Mouse (Mus musculus) cerebellum, postnatal 4 days (tissue): ENCODE data around the gene H2-DMb1.
"Not testable (repeated sequence)": the region's sequence is repeated elsewhere in the genome, so short reads cannot be mapped to it uniquely, and the experiment has no call there.

Experiments
- DNase-seq, 2 experiments: peaks; one replicate each; pipeline ENCODE4 v3.0.0; 2022; ENCODE audit warnings: low spot score in 2 of 2, mixed read lengths in 1 of 2

The H2-DMb1 gene

DNA sequence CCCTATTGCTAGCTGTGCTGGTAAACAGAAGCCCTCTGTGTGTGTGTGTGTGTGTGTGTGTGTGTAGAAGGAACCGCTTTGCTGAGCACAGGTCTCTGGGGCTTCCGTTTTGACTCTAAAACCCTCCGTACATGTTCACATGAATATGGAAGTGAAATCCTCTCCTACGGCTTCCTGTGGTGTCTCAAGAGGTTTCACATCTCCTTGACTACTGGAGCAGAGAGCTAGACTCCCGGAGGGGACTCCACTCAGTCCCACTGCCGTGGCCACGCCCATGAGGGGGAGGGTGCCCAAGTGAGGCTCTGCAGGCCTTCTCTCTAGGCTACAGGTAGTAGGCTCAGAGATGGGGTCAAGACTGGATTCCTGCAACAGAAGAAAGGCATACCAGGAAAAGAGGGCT lies 9.8 kb upstream of the H2-DMb1 start, which contains the start of gene H2-DMb2:
Gene H2-DMb2, plus strand, starts transcription at position 275 of the 400 bp plus-strand sequence.
- no peak for DNase-seq

DNA sequence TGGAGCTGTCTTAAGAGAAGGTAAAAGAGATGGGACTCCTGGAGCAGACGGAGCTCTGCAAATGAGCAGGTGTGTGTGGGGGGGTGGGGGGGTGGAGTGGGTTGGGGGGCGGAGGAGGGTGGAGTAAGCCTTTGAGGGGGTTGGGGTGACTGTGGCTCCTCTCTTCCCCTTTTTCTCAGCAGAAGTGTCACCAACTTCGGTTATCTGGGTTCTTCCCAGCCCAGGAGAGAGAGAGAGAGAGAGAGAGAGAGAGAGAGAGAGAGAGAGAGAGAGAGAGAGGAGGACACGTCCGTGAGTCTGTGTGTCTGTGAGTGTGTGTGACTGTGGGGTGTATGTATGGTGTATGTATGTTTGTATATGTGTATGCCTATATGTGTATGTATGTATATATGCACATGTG lies 9.4 kb upstream of the H2-DMb1 start:
- no peak for DNase-seq

DNA sequence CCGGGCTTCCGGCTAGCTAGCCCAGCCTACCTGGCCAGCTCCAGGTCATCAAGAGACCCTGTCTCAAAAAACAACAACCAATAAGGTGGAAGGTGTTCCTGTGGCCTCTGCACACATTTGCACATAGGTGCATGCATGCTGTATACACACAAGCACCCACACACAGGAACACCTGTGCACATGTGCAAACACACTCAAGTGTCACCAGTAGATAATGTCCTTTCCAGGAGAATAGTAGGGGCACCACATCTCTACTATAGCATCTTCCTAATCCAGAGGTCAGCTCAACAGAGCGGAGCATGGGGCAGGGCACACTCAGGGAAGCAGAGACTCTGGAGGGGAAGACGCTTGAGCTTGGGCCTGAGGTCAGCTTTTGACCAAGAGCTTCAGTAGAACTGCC lies 8.7 kb upstream of the H2-DMb1 start:
- DNase-seq = not testable (repeated sequence)

DNA sequence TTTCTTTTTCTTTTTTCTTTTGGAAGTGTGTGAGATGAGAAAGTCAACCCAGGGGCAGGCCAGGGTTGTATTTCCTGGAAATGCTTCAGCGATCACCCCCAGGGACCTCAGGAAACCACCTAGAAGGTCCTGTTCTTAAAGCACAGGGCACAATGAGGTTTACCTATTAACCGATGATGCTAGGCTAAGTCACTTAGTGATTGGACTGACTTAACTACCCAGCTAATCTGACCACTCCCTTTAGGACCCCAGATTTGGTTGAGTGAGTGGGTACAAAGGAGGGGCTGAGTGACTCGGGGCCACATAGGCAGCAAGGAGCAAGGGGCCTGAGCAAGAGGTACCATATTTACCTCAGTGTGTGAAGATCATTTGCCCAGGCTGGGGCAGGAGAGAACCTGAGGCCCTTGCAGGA lies 7.9 kb upstream of the H2-DMb1 start:
- no peak for DNase-seq

DNA sequence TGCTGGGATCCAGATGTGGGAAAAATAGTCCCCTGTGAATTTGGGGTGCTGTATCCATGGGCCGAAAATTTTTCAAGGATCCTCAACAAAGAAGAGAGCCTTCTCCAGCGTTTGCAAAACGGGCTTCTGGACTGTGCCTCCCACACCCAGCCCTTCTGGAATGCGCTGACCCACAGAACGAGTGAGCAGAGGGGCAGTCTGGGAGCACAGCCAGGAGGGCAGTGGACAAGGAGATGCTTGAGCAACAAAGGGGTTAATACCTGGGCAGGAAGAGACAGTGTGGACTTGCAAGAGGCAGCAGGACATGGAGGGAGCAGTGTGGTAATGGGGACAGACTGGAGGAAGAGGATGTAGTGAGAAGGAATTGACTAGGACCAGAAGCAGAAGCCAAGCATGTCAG lies 2.7 kb downstream of the H2-DMb1 start:
- DNase-seq = no peak

DNA sequence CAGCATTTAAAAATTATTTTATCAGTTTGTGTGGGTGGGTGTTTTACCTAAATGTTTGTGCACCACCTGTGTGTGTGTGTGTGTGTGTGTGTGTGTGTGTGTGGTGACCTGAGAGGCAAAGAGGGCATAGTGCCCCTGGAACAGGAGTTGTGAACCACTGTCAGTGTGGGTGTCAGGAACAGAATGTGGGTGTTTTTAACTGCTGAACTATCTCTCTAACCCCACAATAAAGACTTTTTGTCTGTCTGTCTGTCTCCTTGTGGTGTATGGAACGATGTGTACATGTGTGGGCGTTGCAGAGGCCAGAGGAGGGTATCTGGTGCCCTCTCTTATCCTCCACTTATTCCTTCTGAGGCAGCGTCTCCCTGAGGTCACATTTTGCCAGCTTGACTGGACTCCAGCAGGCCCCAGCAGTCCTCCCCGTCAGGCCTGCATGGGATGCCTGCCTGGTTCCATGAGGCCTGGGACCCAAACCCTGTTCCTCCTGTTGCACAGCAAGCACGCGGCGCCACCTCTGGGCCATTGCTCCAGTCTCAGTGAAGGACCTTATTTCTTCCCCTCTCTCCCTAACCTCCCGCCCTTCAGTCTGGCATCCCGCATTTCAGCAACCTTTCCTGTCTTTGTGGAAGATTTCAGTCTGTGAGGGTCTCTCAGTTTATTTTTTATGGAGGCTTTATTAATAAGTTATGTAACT lies 11.5 kb downstream of the H2-DMb1 start:
- DNase-seq = no peak

DNA sequence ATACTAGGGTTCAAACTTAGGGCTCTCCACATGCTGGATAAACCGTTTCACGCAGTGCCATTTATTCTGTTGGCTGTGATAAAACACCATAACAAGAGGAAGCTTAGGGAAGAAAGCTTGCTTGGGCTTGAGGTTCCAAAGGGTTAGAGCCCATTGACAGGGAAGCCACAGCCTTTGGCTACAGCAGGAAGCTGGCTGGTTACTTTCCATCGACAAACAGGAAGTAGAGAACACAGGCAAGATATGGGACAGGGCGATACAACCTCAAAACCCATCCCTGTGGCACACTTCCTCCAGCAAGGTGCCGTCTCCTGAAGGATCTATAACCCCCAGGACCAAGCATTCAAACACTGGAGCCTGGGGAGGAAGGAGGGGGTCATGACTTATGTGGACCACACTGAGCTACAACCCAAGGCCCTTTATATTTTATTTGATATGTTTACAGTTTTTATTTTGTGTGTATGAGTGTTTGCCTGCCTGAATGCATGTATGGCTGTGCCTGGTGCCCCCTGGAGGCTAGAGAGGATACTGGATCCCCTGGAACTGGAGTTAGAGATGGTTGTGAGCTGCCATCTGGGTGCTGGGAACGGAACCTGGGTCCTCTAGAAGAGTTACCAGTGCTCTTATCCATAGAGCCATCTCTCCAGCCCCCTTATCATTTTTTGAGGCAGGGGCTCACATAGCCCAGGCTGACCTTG lies 12.3 kb downstream of the H2-DMb1 start:
- no peak for DNase-seq

DNA sequence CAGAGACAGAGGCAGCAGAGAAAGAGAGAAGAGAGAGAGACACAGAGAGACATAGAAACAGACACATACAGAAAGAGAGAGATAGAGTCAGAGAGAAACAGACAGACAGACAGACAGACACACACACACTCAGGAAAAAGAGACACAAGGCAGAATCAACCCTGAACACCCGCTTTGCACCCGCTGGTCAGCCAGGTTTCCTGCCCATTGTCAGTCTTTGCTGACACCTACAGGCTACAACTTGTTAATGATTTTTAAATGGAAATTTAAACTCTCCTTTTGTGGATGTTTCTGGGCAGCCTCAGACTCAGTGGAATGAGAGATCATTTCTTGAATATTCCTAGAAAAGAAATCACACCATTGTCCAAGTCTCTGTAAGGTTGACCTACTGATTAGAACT lies 16.4 kb downstream of the H2-DMb1 start:
- no peak for DNase-seq

DNA sequence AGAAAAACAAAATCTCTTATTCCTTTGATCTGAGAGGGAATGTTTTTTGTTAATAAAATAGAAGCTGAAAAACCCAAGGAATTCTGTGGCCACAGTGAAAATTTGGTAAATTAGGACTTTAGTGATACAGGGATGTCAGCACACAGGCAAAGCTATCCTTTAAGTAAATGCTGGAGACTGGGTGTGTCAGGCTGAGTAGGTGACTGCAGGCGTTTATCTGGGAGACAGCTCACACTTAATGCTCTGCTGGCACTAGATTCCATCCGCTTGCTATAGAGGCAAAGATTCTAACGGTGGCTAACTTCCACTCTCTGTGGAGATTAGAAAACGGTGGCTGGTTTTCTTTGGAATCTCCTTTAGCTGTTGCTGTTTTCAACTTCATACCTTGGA lies 17.6 kb downstream of the H2-DMb1 start:
- no peak for DNase-seq

DNA sequence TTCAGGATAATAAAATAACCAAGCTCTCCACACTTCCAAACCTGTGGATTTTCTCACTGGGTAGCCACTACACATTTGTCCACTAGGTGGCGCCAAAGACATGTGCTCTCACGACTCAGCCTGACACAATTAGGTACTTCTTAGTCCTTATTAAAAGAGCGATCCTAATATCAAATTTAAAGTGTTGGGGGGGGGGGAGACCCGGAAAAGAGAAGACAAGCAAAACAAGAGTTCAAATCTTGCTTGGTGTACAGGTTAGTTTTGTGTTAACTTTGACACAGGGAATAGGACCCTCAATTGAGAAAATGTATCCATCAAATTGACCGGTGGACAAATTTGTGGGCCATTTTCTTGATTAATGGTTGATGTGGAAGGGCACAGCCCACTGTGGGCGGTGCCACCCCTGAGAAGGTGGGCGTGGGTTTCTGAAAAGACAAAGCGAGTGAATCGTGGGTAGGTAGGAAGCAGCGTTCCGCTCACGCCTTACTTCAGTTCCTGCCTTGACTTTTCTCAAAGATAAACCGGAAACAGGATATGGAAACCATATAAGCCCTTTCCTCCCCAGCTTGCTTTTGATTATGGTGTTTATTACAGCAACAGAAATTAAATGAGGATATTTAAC lies 18.1 kb downstream of the H2-DMb1 start:
- DNase-seq = peak; percentile 75 to 81

DNA sequence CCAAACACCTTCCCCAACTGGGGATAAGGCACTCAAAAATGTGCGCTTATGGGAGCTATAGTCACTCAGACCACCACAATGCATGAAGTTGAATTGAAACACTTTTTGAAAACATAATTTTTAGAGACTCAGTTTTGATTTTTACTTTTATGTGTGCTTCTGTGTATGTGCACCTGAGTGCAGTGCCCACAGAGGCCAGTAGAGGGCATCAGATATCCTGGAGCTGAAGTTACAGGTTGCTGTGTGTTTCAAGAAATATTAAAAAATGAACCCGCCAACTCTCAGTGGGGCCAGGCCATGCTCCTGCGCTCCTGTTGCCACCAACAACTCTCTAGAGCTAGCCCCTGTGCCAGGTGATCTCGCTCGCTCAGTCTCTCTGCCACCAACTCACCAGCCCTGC lies 19.7 kb downstream of the H2-DMb1 start:
- no peak for DNase-seq

DNA sequence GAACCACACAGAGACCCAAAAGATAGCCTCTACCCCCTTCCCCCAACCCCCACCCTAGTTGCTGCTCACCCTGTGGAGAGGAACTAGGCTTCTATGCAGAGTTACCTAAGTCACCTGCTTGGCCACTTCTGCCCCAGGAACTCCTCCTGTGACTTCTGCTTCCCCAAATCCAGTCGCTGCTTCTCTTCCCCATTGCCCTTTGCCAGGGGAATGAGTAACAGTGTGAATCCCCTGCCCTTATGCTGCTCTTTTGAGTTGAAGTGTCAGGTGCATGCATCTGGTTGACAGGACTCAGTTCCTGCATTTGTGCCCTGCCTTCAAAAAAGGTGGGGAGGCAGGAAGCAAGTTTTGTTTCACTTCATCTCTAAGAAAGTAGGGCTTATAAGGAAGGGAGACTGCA lies 21.2 kb downstream of the H2-DMb1 start:
- DNase-seq = no peak

DNA sequence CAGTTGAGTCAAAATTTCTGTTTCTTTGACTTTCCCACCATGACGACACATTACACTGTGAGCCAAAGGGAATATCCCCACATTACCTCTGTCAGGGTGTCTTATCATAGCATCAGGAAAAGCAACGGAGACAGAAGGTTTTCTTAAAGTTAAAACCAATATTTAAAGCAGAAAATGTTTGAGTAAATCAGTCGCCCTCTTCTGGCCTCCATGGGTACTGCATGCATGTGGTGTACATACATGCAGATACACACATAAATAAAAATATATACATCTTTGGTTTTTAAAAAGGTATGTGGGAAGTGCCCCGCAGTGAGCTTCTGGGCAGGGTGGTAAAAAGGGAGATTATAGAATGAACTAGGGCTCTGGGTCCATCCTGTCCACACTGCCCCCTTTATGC lies 24.3 kb downstream of the H2-DMb1 start:
- no peak for DNase-seq

DNA sequence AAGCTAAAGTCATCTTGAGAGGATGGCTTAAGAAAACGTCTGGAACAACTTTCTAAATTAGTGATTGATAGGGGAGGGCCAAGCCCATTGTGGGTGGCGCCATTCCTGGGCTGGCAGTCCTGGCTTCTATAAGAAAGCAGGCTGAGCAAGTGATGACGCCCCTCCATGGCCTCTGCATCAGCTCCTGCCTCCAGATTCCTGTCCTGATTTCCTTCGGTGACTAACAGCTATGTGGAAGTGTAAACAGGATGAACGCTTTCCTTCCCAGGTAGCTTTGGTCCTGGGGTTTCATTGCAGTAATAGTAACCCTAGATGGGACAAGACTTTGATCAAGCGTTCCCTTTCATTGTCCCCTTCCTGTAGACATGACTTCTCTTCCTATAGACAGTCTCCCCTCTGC lies 26.1 kb downstream of the H2-DMb1 start:
- no peak for DNase-seq

DNA sequence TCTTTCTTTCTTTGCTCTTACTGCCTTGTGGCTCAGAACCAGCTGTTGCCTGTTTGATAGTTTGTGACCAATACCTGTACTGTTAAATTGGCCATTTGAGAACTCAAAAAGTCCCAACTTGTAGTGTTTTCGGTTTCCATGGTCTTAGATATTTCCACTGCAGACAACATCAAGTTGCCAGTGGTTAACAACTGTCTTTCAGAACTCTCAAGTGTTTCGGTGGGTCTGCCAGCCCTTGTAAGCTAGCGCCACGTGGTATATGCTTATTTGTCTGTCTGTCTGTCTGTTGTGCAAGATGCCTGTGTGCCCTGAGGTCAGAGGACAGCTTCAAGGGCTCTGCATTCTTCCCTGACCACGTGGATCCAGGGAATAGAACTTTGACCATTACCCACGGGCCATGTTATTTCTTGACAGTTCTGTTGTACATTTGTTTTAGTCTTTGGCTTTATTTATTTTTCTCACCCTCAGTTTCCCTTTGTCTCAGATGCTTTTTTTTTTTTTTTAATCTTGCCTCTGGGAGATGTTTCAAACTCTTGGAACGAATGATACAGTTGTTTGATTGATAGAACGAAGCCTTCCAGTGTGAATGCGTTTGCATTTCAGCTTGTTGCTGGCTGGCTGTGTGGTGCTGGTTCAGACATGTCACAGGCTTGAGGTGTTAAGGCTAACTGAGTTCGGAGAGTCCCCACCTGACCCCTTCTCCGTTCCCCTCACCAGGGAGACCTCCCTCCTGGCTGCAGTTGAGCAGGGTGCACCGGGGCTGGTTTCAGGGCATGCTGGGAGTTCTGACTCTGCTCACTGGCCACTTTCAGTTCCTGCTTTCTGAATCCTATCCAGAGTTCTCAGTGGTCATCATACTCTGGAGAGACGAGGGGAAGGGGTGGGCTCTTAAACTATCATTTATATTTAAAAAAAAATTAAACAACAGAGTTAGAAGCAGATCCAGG lies 27.3 kb downstream of the H2-DMb1 start:
- no peak for DNase-seq

DNA sequence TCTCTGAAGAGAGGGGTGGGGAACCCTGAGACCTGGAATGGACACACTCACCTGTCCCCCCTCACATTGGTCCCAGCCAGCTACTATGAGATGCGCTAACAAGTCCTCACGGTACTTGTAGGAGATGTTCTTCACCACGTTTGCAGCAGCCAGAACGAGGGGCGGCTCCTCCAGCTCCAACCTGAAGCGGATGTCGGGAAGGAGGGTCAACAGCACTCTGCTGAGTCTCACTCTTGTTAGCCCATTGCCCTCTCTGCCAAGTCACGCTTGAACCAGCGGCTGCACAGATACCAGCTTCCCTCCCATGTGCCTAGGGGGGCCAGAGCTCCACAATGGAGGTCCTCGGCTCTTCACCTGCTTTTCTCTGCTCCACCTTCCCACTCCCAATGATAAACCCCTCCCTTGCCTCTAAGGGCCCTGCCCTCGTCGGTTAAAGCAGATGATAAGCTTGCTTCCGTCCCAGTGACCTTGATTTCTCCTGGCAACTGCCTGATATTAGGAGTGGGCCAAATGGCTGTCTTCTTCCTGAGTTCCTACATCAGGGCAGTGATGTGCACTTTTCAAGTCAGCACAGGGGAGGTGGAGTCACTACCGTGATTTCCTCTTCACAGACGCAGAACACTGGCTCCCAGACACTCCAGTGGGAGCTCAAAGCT lies 30.8 kb downstream of the H2-DMb1 start:
- no peak for DNase-seq

DNA sequence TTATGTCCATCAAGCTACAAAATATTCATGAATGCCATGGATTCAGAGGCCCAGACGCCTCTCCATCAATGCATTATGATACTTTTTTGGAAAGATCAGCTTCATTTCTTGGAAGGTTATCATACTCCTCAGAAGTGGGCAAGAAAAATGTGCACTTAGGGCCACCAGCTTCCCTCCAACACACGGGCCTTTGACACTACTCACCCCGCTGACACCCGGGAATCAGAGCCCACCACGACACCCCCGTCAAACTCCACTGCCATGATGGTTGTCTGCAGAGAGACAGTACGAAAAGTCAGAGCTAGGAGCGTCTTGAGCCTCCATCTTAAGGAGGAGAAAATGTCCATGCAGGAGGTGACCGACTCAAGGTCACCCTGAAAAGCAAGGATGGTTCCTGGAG lies 32.7 kb downstream of the H2-DMb1 start:
- no peak for DNase-seq

DNA sequence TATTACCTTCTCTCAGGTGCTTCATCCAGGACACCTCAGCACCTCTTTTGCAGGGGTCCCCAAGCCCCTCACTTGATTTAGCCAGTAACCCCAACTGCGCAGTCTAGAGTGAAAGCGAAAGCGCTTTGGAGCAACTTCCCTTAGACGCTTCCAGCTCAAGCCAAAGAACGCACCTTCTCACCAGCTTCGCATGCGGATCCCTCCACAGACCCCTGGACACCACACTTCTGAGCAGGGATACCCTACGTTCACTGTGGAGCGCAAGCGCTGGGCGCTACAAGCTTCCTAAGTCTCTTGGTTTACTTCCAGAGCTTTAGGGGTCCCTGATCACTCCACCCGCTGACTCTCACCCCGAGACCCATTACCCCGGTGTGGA lies 34.0 kb downstream of the H2-DMb1 start:
- DNase-seq = no peak

DNA sequence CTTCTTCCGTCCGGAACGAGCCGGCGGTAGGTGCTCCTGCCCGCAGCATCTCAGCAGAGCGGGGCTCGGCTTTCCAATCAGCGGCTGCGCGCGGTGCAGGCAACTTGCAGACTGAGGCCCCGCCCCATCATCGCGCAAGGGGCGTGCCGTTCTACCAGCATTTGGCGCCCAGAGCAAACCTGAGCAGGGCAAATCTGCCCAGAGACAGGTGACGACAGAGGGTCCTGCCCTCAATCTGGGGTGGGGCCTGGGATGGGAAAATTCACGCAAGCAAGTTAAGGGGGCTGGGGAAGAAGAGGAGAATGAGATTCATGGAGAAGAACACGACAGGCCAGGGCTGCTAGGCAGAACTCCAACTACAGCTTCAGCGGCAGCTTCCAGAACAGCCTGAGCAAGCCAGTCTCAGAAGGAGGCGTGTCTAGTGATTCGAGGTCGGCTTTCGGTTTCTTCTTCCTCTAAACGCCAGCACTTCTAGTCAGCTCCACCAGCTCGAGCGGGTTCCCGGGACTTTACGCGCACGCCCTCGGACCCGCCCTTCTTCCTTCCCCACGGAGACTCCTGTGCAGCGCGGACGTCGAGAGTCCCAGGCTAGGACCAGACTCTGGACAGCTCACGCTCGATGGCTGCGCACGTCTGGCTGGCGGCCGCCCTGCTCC lies 34.5 kb downstream of the H2-DMb1 start, which contains the start of the genes Tap1 and Psmb9:
Gene Tap1, plus strand, starts transcription at position 293 of the 656 bp plus-strand sequence.
Gene Psmb9, minus strand, starts transcription at position 504 of the 656 bp plus-strand sequence.
- DNase-seq = peak; percentile 93 to 96

DNA sequence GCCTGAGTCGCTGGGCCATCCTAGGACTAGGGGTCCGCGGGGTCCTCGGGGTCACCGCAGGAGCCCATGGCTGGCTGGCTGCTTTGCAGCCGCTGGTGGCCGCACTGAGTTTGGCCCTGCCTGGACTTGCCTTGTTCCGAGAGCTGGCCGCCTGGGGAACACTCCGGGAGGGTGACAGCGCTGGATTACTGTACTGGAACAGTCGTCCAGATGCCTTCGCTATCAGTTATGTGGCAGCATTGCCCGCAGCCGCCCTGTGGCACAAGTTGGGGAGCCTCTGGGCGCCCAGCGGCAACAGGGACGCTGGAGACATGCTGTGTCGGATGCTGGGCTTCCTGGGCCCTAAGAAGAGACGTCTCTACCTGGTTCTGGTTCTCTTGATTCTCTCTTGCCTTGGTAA lies 35.1 kb downstream of the H2-DMb1 start:
- no peak for DNase-seq

DNA sequence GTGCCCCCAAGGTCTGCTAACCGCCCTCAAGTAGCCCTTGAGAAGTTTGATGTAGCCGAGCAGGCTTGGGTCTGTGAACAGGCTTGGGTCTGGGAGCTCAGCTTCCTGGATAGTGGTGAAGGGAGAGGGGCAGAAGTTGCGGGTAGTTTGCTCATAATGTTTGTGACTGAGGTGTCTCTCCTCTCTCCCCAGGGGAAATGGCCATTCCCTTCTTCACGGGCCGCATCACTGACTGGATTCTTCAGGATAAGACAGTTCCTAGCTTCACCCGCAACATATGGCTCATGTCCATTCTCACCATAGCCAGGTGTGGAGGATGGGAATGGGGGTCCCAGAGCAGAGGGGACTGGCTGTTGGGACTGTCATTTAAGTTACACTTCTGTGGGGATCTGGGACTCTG lies 36.1 kb downstream of the H2-DMb1 start:
- DNase-seq = no peak
